Mouse (Mus musculus) ES-Bruce4 (cell line): Measurements from ENCODE around the gene Gm45208. TPM values are rescaled to one million over a fixed set of nuclear protein-coding genes. Genes with fewer than 3 reads are reported as not detected.

Source experiments
- H3K27ac ChIP-seq: 2 replicates; pipeline ENCODE4 v1.5.1; 2012; ENCODE audit warnings: low read length, inconsistent platforms; ENCODE audit not compliant: insufficient read depth
- H3K27me3 ChIP-seq: 2 replicates; pipeline ENCODE4 v1.6.1; 2012; ENCODE audit warnings: mild to moderate bottlenecking, low read length, inconsistent platforms; ENCODE audit not compliant: control insufficient read depth, poor library complexity, insufficient read depth, severe bottlenecking
- H3K36me3 ChIP-seq: 2 replicates; pipeline ENCODE4 v1.6.1; 2012; ENCODE audit warnings: inconsistent platforms, mild to moderate bottlenecking, low read length, moderate library complexity; ENCODE audit not compliant: control insufficient read depth, poor library complexity, insufficient read depth, severe bottlenecking
- H3K4me1 ChIP-seq: one replicate; pipeline ENCODE4 v1.8.1; 2011; ENCODE audit warnings: low read length; ENCODE audit not compliant: control insufficient read depth, insufficient read depth
- H3K4me3 ChIP-seq: 2 replicates; pipeline ENCODE4 v1.5.1; 2011; ENCODE audit warnings: low read depth, mild to moderate bottlenecking, low read length
- H3K9ac ChIP-seq: 2 replicates; pipeline ENCODE4 v1.6.1; 2012; ENCODE audit warnings: low read depth, mild to moderate bottlenecking, inconsistent platforms; ENCODE audit not compliant: poor library complexity, severe bottlenecking
- H3K9me3 ChIP-seq: replicated peaks from 2 replicates; pipeline ENCODE4 v1.6.1; 2012; ENCODE audit warnings: mild to moderate bottlenecking, low read length, inconsistent platforms; ENCODE audit not compliant: control insufficient read depth, poor library complexity, insufficient read depth, severe bottlenecking
- CTCF ChIP-seq: IDR thresholded peaks from one replicate; pipeline ENCODE4 v1.8.1; 2011; ENCODE audit warnings: low read depth, low read length
- EP300 ChIP-seq: IDR thresholded peaks from 2 replicates; pipeline ENCODE4 v1.6.1; 2011; ENCODE audit warnings: low read depth, low read length; ENCODE audit not compliant: insufficient read depth
- POLR2A ChIP-seq: IDR thresholded peaks from one replicate; pipeline ENCODE4 v1.8.1; 2011; ENCODE audit warnings: low read length; ENCODE audit not compliant: insufficient read depth
- polyA plus RNA-seq: library from polyadenylated mRNA; stranded (reverse); fragments of >200 nt; gene quantifications from 2 replicates; pipeline ENCODE4 v1.2.4, GENCODE M21; 2011; ENCODE audit warnings: low read depth; ENCODE audit not compliant: missing spikeins, insufficient read depth, insufficient read length

The Gm45208 gene
- polyA plus RNA-seq, 1 experiment, result not detected

GRCm38 (mm10) chrX:7678986-7679385, 43.1 kb upstream of the Gm45208 start:
- H3K36me3 ChIP-seq, result no peaks in the 10 kb centered on the region
- TF ChIP-seq CTCF (no peak), POLR2A (no peak), EP300 (no peak)
- no peaks in the 10 kb centered on the region for H3K27me3 ChIP-seq
- no peak overlapping the region for H3K4me3 ChIP-seq
- H3K9ac ChIP-seq, result no peak overlapping the region
- H3K27ac ChIP-seq, result no peak overlapping the region
- H3K4me1 ChIP-seq, result no peaks in the 10 kb centered on the region
- H3K9me3 ChIP-seq, result no peaks in the 10 kb centered on the region

GRCm38 (mm10) chrX:7679405-7680056, 42.5 kb upstream of the Gm45208 start:
- TF ChIP-seq POLR2A, result no peak
- TF ChIP-seq EP300, result no peak
- no peak for TF ChIP-seq CTCF
- Histone ChIP-seq H3K4me3 (peak overlapping the region; percentile 33; the same call in 1 of the 2 replicates), H3K27me3 (no peaks in the 10 kb centered on the region), H3K36me3 (no peaks in the 10 kb centered on the region), H3K9ac (no peak overlapping the region), H3K9me3 (no peaks in the 10 kb centered on the region), H3K4me1 (no peaks in the 10 kb centered on the region), H3K27ac (no peak overlapping the region)

- Histone ChIP-seq H3K9ac (0 out of 2 replicates have a peak overlapping the region, but pooled peaks have one; percentile 29), H3K4me3 (peak overlapping the region; percentile 33), H3K9me3 (no peaks in the 10 kb centered on the region), H3K4me1 (no peaks in the 10 kb centered on the region), H3K36me3 (no peaks in the 10 kb centered on the region), H3K27me3 (no peaks in the 10 kb centered on the region), H3K27ac (no peak overlapping the region)
- TF ChIP-seq EP300 (no peak), CTCF (no peak), POLR2A (no peak)
Observed at GRCm38 (mm10) chrX:7680057-7680412, 42.0 kb upstream of the Gm45208 start.

GRCm38 (mm10) chrX:7680864-7681263, 41.2 kb upstream of the Gm45208 start, which contains the start of gene Magix:
Gene Magix, minus strand, starts transcription at chrX:7681251.
- Histone ChIP-seq H3K27ac (no peak within 1 kb of the TSS), H3K9me3 (no peaks in the 10 kb centered on the region), H3K9ac (peak within 1 kb of the TSS; percentile 29; the same call in 1 of the 2 replicates), H3K27me3 (no peaks in the 10 kb centered on the region), H3K36me3 (no peaks in the 10 kb centered on the region), H3K4me1 (no peaks in the 10 kb centered on the region), H3K4me3 (peak within 1 kb of the TSS; percentile 33)
- TF ChIP-seq POLR2A, result no peak
- no peak for TF ChIP-seq CTCF
- TF ChIP-seq EP300, result no peak

- TF ChIP-seq POLR2A, result no peak
- TF ChIP-seq EP300, result no peak
- no peak for TF ChIP-seq CTCF
- no peaks in the 10 kb centered on the region for H3K36me3 ChIP-seq
- H3K27me3 ChIP-seq, result no peaks in the 10 kb centered on the region
- H3K9ac ChIP-seq, result no peak overlapping the region
- H3K27ac ChIP-seq, result no peak overlapping the region
- no peak overlapping the region for H3K4me3 ChIP-seq
- H3K4me1 ChIP-seq, result no peaks in the 10 kb centered on the region
- H3K9me3 ChIP-seq, result no peaks in the 10 kb centered on the region
Observed at GRCm38 (mm10) chrX:7688321-7688720, 33.7 kb upstream of the Gm45208 start.

GRCm38 (mm10) chrX:7690486-7690885, 31.6 kb upstream of the Gm45208 start:
- no peaks in the 10 kb centered on the region for H3K36me3 ChIP-seq
- H3K4me3 ChIP-seq, result no peak overlapping the region
- no peaks in the 10 kb centered on the region for H3K9me3 ChIP-seq
- H3K27ac ChIP-seq, result no peak overlapping the region
- TF ChIP-seq EP300, result no peak
- TF ChIP-seq CTCF, result no peak
- no peak for TF ChIP-seq POLR2A
- H3K27me3 ChIP-seq, result no peaks in the 10 kb centered on the region
- H3K9ac ChIP-seq, result no peak overlapping the region
- H3K4me1 ChIP-seq, result no peaks in the 10 kb centered on the region
